Mouse (Mus musculus): ENCODE measurements at regions not wholly inside any gene's neighbourhood (a gene's known extent, or its start where the extent isn't known, plus 50 kb on each side); places are given as distances from the start of the nearest gene placed in this dataset.

DNA sequence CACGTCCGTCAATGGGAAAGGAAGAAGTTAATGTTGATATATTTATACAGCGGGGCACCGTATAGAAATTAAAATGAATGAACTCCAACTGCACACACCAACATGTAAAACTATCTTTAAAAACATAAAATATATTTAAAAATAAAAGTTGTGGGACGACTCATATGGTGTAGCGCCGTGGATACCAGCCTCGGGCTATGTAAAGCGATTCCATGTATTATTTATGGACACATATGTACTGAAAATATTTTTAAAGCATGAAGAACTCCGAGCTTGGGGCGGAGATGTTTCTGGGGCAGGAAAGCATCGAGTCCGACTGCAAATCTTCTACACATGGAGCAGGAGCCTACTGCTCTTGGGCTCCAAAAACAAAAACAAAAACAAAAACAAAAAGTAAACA, 182.4 kb downstream of the Cryba4 start:
- peaks cover 8% of the 10 kb centered on the region for H3K27me3 ChIP-seq (replicated peaks)
- WGBS: 89% methylated on average over 13 of the region's 13 CpGs
- no peak overlapping the region for H3K9ac ChIP-seq (replicated peaks)
- no peak overlapping the region for H3K27ac ChIP-seq (replicated peaks)
- H3K4me2 ChIP-seq: no peak overlapping the region
- ATAC-seq (ENCODE audit: low FRiP score): no peak
- no peaks in the 10 kb centered on the region for H3K9me3 ChIP-seq (replicated peaks)
- no peak overlapping the region for H3K4me3 ChIP-seq (replicated peaks)
- no peaks in the 10 kb centered on the region for H3K36me3 ChIP-seq
- H3K4me1 ChIP-seq: no peaks in the 10 kb centered on the region

DNA sequence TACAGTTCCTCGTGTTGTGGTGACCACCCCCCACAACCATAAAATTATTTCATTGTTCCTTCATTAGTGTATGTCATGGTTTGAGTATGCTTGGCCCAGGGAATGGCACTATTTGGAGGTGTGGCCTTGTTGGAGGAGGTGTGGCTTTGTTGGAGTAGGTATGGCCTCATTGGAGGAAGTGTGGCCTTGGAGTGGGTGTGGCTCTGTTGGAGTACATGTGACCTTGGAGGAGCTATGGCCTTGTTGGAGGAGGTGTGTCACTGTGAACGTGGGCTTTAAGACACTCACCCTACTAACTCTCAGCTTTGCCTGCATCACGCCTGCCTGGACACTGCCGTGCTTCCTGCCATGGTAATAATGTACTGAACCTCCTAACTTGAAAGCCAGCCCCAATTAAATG, 179.9 kb downstream of the Cryba4 start:
- peaks cover 9% of the 10 kb centered on the region for H3K4me1 ChIP-seq
- no peaks in the 10 kb centered on the region for H3K36me3 ChIP-seq
- peaks cover 13% of the 10 kb centered on the region for H3K27me3 ChIP-seq (replicated peaks)
- no peak overlapping the region for H3K4me3 ChIP-seq (replicated peaks)
- no peaks in the 10 kb centered on the region for H3K9me3 ChIP-seq (replicated peaks)
- H3K4me2 ChIP-seq: no peak overlapping the region
- WGBS: 51% methylated on average over 4 of the region's 4 CpGs
- H3K9ac ChIP-seq (replicated peaks): no peak overlapping the region
- no peak overlapping the region for H3K27ac ChIP-seq (replicated peaks)
- no peak for ATAC-seq (ENCODE audit: low FRiP score)

DNA sequence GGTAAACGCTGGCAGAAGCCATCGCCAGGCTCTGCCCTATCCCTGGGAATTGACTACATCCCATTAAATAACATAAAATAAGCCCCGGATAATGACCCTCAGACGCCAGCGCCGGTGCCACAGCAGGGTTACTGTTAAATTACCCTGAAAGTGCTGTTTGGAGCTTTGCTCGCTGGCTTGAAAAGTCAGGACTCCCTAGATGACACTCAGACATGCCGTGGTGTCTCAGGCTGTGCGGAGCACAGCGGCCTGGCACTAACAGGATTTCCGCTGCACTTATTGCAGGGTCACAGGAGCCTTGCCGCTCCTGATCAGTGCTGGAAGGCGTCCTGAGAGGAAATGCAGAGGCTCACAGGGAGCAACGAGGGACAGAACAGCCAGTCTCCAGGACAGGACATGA, 175.2 kb downstream of the Cryba4 start:
- Histone ChIP-seq H3K4me2 (no peak overlapping the region), H3K36me3 (no peaks in the 10 kb centered on the region), H3K27me3 (replicated peaks) (0 out of 2 replicates have a peak, but pooled peaks cover 7% of the 10 kb centered on the region), H3K9me3 (replicated peaks) (no peaks in the 10 kb centered on the region), H3K4me3 (replicated peaks) (no peak overlapping the region), H3K9ac (replicated peaks) (no peak overlapping the region), H3K4me1 (peaks cover 10% of the 10 kb centered on the region), H3K27ac (replicated peaks) (no peak overlapping the region)
- WGBS: 11% methylated on average over 14 of the region's 14 CpGs
- ATAC-seq (ENCODE audit: low FRiP score): no peak

DNA sequence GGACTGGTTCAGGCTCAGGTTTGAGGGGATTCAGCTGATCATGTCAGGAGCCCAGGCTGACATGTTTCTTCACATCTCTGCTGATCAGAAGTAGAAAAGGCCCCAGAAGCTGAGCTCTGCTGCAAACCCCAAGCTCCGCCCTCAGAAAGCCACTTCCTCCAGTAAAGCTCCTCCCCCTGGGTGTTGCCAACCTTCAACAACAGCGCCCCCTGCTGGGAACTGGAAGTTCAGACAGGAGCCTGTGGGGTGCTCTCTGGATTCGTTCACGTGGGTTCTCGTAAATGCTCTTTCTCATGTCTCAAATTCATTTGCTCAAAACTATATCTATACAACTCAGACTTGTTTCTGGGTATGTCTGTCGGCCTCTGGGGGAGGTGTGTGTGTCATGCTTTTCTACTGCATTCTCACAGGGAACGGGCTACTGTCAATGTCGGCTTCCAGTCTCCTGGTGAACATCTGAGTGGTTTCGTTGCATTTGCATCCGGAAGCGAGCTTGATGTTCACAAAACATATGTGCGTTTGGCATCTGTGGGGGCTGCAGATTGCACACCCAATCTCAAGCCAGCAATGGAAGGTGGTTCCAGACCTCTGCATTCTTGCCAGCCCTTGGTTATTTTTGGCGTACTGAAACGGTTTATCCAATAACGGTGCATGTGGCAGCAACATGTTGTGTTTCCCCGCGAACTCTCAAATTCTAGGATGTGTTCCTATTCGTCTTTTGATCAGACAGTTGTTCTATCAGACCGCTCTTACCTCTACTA, 174.3 kb downstream of the Cryba4 start:
- 83% methylated on average over 19 of the region's 19 CpGs for WGBS

DNA sequence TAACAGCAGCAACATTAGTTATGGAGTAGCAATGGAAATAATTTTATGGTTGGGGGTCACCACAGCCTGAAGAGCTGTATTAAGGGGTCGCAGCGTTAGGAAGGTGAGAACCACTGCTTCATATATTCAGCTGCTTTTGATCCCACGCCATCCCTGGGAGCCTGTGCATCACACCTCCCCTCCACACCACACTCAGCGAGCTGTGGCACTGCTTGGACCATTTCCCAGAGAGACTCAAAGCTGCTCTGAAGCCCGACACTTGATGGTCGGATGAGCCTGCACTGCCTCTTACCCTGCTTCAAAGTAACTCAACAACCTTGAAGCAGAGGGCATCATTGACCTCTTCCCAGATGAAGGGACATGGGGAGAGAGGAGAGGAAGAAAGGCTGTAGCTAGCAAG, 171.3 kb downstream of the Cryba4 start:
- Histone ChIP-seq H3K27ac (replicated peaks) (no peak overlapping the region), H3K9me3 (replicated peaks) (no peaks in the 10 kb centered on the region), H3K9ac (replicated peaks) (no peak overlapping the region), H3K4me2 (no peak overlapping the region), H3K36me3 (no peaks in the 10 kb centered on the region), H3K27me3 (replicated peaks) (no peaks in the 10 kb centered on the region), H3K4me1 (peaks cover 10% of the 10 kb centered on the region), H3K4me3 (replicated peaks) (no peak overlapping the region)
- 77% methylated on average over 6 of the region's 6 CpGs for WGBS
- ATAC-seq (ENCODE audit: low FRiP score): no peak

More for the DNA sequence above, 174.3 kb downstream of the Cryba4 start:
- Histone ChIP-seq H3K4me3 (replicated peaks) (no peak overlapping the region), H3K9ac (replicated peaks) (no peak overlapping the region), H3K36me3 (no peaks in the 10 kb centered on the region), H3K4me2 (no peak overlapping the region), H3K4me1 (peaks cover 10% of the 10 kb centered on the region), H3K27me3 (replicated peaks) (0 out of 2 replicates have a peak, but pooled peaks cover 6% of the 10 kb centered on the region), H3K9me3 (replicated peaks) (no peaks in the 10 kb centered on the region), H3K27ac (replicated peaks) (no peak overlapping the region)
- ATAC-seq (ENCODE audit: low FRiP score): no peak

DNA sequence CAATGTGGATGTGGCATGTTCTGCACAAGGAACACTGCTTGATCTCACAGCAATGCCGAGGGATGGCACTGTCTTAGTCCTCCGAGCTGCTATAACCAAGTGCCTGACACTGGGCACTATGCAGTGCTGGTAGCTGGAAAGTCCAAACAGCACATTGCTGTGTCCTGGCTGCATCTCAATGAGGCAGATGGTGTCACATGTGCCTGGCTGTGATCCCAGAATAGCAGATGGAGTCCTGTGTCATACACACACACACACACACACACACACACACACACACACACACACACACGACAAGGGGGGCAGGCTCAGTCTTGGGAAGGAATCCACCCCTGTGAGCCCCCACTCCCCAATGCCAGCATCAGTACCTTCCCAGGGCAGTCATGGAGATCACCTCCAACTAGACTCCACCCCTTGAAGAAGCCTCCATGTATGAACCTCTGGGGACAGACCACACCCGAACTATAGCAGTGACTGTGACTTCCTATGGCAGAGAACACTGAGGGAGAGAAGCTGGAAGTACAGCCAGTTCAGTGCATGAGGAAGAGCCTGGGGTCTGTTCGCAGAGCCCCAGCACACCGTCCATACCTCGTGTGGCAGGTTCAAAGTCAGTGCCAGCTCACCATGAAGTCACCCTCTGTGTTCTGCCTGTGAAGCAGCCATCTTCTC, 160.3 kb downstream of the Cryba4 start:
- H3K4me2 ChIP-seq: no peak overlapping the region
- H3K27me3 ChIP-seq (replicated peaks): 0 out of 2 replicates have a peak, but pooled peaks cover 6% of the 10 kb centered on the region
- no peak overlapping the region for H3K4me3 ChIP-seq (replicated peaks)
- WGBS: 74% methylated on average over 7 of the region's 7 CpGs
- no peak overlapping the region for H3K27ac ChIP-seq (replicated peaks)
- no peaks in the 10 kb centered on the region for H3K36me3 ChIP-seq
- peaks cover 10% of the 10 kb centered on the region for H3K4me1 ChIP-seq
- H3K9me3 ChIP-seq (replicated peaks): no peaks in the 10 kb centered on the region
- no peak overlapping the region for H3K9ac ChIP-seq (replicated peaks)
- ATAC-seq (ENCODE audit: low FRiP score): no peak

DNA sequence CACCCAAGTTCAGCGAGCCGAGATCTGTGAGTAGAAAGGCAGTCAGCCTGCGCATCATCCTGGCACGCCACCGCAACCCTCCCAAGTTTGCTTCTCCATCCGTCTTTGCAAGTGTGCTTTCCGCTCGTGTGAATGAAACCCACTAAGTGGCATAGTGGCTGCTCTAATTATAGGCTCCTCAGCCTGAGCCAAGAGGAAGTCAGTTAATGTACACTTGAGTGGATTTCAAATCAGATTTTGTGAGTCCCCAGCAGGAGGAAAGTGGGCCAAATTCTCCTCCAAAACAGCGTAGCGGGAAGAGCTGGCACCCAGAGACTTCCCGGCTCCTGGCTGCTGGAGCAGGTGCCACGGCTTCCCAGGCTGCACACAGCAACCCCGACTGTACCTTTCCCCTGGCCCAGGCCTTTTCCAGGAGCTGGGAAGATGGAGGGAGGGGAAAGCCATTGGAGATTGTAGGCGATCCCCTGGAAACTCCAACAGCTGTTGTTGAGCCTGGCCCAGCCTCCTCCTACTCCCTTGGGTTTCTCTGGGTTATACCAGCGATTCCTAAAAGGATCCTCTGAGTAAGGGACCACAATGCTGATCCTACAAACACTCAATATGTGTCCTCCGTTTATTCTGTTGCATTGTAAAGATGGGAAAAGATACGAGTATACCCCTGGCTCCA, 158.3 kb downstream of the Cryba4 start:
- no peak overlapping the region for H3K4me3 ChIP-seq (replicated peaks)
- no peak overlapping the region for H3K9ac ChIP-seq (replicated peaks)
- no peak overlapping the region for H3K27ac ChIP-seq (replicated peaks)
- H3K36me3 ChIP-seq: no peaks in the 10 kb centered on the region
- peak; percentile 37; the same call in 1 of the 2 replicates for ATAC-seq (ENCODE audit: low FRiP score)
- WGBS: 58% methylated on average over 17 of the region's 17 CpGs
- peaks cover 19% of the 10 kb centered on the region for H3K4me1 ChIP-seq
- H3K4me2 ChIP-seq: no peak overlapping the region
- no peaks in the 10 kb centered on the region for H3K9me3 ChIP-seq (replicated peaks)
- H3K27me3 ChIP-seq (replicated peaks): 0 out of 2 replicates have a peak, but pooled peaks cover 5% of the 10 kb centered on the region

DNA sequence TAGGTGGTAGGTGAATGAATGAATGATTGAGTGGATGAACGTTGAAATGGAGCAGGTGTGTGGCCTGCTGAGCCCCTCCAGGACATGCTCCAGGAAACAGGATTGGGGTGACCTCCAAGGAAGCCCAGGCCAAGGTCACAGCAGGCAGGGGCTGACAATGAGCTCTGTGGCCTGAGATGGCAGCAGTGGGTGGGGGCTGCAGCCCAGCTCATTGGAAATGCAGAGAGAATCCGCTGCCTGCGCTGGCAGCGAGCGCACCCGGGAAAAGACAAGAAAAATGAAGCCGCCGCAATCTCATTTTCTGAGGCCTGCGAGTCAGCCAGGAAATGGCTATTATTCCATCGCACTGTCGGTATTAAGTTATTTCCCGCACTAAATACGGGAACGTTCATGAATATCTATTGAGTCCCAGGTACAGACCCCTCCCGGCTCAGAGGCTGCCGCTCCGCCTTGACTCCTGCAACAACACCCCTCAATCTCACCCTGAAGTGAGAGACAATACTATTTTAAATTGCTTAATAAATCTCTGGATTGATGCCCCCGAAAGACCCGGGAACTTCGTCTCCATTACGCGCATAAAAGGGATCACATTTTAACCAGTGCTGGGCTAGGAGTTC, 153.7 kb downstream of the Cryba4 start:
- WGBS: 16% methylated on average over 22 of the region's 22 CpGs
- Histone ChIP-seq H3K36me3 (no peaks in the 10 kb centered on the region), H3K9ac (replicated peaks) (0 out of 2 replicates have a peak overlapping the region, but pooled peaks have one; percentile 8)

DNA sequence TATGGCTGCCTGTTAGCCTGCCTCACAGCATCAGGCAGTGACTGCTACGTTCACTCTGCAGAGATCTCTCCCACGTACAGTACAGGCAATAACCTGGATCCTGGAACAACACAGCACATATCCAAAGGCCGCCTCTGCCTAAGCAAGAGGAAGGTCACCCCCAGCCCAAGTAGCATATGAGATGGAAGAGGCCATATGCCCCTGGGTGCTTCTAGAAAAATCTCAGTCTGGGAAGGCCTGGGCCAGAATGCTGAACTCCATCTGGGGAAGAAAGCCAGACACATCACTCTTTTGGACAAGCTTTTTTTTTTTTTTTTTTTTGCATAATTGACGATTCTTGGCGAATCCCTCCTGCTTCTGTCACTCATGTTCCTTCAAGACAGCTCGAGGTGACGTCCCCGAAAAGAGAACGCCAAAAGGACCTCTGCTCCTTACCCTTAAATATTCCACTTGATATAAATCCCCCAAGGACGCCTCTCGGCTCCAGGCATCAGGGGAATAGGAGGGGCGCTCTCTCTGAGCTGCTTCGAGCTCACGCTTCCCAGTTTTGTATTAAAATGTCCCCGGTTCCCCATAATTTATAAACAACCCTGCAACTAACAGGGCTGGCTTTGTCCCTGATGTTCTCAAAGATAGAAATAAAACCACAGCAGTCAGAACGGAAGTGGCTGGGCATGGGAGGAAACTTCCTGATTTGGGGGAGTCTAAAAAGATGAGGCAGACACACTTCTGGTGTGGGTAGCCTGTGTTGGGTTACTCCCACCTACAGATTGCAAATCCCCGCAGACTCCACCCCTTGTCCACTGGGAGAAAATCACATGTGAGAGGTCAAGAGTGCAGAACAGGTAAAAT, 150.4 kb downstream of the Cryba4 start:
- Histone ChIP-seq H3K9ac (replicated peaks) (no peak overlapping the region), H3K36me3 (no peaks in the 10 kb centered on the region), H3K4me2 (no peak overlapping the region), H3K4me3 (replicated peaks) (no peak overlapping the region), H3K4me1 (peaks cover 11% of the 10 kb centered on the region), H3K27me3 (replicated peaks) (no peaks in the 10 kb centered on the region), H3K27ac (replicated peaks) (no peak overlapping the region), H3K9me3 (replicated peaks) (no peaks in the 10 kb centered on the region)
- 62% methylated on average over 17 of the region's 17 CpGs for WGBS
- no peak for ATAC-seq (ENCODE audit: low FRiP score)

More for the DNA sequence above, 153.7 kb downstream of the Cryba4 start:
- Histone ChIP-seq H3K27me3 (replicated peaks) (no peaks in the 10 kb centered on the region), H3K4me3 (replicated peaks) (no peak overlapping the region), H3K4me1 (peaks cover 20% of the 10 kb centered on the region), H3K4me2 (peak overlapping the region; percentile 40), H3K27ac (replicated peaks) (peak overlapping the region; percentile 60; the same call in 1 of the 2 replicates), H3K9me3 (replicated peaks) (no peaks in the 10 kb centered on the region)
- ATAC-seq (ENCODE audit: low FRiP score): peak; percentile 45

DNA sequence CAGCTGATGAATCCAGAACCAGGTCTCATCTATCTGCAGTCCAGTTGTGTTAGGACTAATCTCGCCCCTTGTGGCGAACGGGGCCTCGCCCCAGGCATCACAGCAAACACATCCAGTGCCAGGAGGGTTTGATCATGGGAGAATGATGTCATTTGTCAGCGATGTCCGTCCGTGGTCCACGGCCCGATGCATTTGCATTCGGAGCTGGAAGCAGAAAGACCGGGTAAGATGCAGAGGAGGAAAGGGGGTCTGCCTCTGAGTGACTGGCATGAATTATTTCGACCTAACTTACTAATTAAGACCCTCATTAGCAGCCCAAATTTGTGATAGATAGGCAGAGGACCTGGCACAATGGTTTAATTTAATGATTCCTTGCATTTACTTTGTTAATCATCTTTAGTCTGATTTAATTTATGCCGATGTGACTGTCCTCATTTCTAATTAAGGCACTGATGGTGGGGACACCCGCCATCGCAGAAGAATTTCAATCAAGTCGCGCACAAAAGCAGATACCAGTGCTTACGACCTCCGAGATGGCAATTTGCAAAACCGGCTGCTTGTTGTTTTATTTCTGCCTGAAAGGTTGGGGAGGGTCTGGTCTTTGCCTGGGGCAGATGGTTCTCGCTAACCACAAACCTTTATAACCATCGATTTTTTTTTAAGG, 141.9 kb downstream of the Cryba4 start:
- Histone ChIP-seq H3K27ac (replicated peaks) (no peak overlapping the region), H3K4me3 (replicated peaks) (no peak overlapping the region), H3K4me1 (peaks cover 8% of the 10 kb centered on the region; the same call in 1 of the 2 replicates), H3K4me2 (no peak overlapping the region), H3K27me3 (replicated peaks) (no peaks in the 10 kb centered on the region), H3K9me3 (replicated peaks) (no peaks in the 10 kb centered on the region), H3K36me3 (no peaks in the 10 kb centered on the region), H3K9ac (replicated peaks) (no peak overlapping the region)
- ATAC-seq (ENCODE audit: low FRiP score): no peak
- 25% methylated on average over 22 of the region's 22 CpGs for WGBS
